Mouse (Mus musculus) myocyte (in vitro differentiated cells): Measurements from ENCODE around the gene Man2a1. TPM values are rescaled to one million over a fixed set of nuclear protein-coding genes. Genes with fewer than 3 reads are reported as not detected.

Source experiments
- H3K27me3 ChIP-seq: one replicate; pipeline ENCODE4 v1.6.1; 2011; ENCODE audit not compliant: control insufficient read depth, insufficient read depth, insufficient read length
- H3K36me3 ChIP-seq: one replicate; pipeline ENCODE4 v1.6.1; 2011; ENCODE audit not compliant: control insufficient read depth, insufficient read depth
- H3K4me2 ChIP-seq: one replicate; pipeline ENCODE4 v1.6.1; 2011; ENCODE audit warnings: low read depth, control low read depth
- H3K4me3 ChIP-seq: one replicate; pipeline ENCODE4 v1.5.1; 2011; ENCODE audit warnings: mild to moderate bottlenecking, control low read depth, moderate library complexity
- H3K79me2 ChIP-seq: one replicate; pipeline ENCODE4 v1.6.1; 2011; ENCODE audit not compliant: control insufficient read depth, insufficient read depth
- H3ac ChIP-seq: one replicate; pipeline ENCODE4 v1.6.1; 2011; ENCODE audit not compliant: control insufficient read depth, insufficient read length
- CEBPB ChIP-seq: IDR thresholded peaks from 2 replicates; pipeline ENCODE4 v1.6.1; 2011; ENCODE audit warnings: mild to moderate bottlenecking, moderate library complexity; ENCODE audit not compliant: poor library complexity, insufficient read depth, severe bottlenecking
- E2F4 ChIP-seq: IDR thresholded peaks from one replicate; pipeline ENCODE4 v1.6.1; 2011; ENCODE audit warnings: mild to moderate bottlenecking, control low read depth, moderate library complexity; ENCODE audit not compliant: insufficient read depth
- MAX ChIP-seq: IDR thresholded peaks from one replicate; pipeline ENCODE4 v1.6.1; 2011; ENCODE audit warnings: low read depth, mild to moderate bottlenecking, control low read depth
- MYOD1 ChIP-seq, 3 experiments: IDR thresholded peaks; one replicate each; pipeline ENCODE4 v1.6.1; 2011; ENCODE audit warnings: control low read depth in 2 of 3, low read depth in 2 of 3, mild to moderate bottlenecking in 2 of 3, moderate library complexity in 1 of 3; ENCODE audit not compliant: insufficient read length in 2 of 3, control insufficient read depth in 1 of 3
- MYOG ChIP-seq, 3 experiments: IDR thresholded peaks; one replicate each; pipeline ENCODE4 v1.6.1; 2011; ENCODE audit warnings: control low read depth in 2 of 3, low read depth in 2 of 3, mild to moderate bottlenecking in 2 of 3; ENCODE audit not compliant: insufficient read length in 2 of 3, control insufficient read depth in 1 of 3, insufficient read depth in 1 of 3
- POLR2A ChIP-seq: IDR thresholded peaks from one replicate; pipeline ENCODE4 v1.6.1; 2011; ENCODE audit warnings: low read depth, mild to moderate bottlenecking, control low read depth, moderate library complexity; ENCODE audit not compliant: insufficient read length
- POLR2AphosphoS2 ChIP-seq: IDR thresholded peaks from one replicate; pipeline ENCODE4 v1.6.1; 2011; ENCODE audit warnings: low read depth, control low read depth; ENCODE audit not compliant: insufficient read length
- REST ChIP-seq: IDR thresholded peaks from one replicate; pipeline ENCODE4 v1.6.1; 2011; ENCODE audit warnings: mild to moderate bottlenecking, control low read depth, moderate library complexity; ENCODE audit not compliant: insufficient read depth, insufficient read length
- SRF ChIP-seq: IDR thresholded peaks from one replicate; pipeline ENCODE4 v1.6.1; 2011; ENCODE audit warnings: low read depth; ENCODE audit not compliant: control insufficient read depth, insufficient read length
- TCF12 ChIP-seq: IDR thresholded peaks from one replicate; pipeline ENCODE4 v1.6.1; 2011; ENCODE audit warnings: mild to moderate bottlenecking, control low read depth; ENCODE audit not compliant: poor library complexity, insufficient read depth, severe bottlenecking
- TCF3 ChIP-seq: IDR thresholded peaks from one replicate; pipeline ENCODE4 v1.6.1; 2011; ENCODE audit warnings: low read depth, control low read depth; ENCODE audit not compliant: insufficient read length
- USF1 ChIP-seq: IDR thresholded peaks from one replicate; pipeline ENCODE4 v1.6.1; 2011; ENCODE audit warnings: low read depth, mild to moderate bottlenecking, control low read depth, moderate library complexity
- polyA plus RNA-seq: library from polyadenylated mRNA; unstranded; fragments of >200 nt; fragmentation: generic; extraction: Trizol; gene quantifications from one replicate; pipeline ENCODE4 v1.2.1, GENCODE M21; 2012; ENCODE audit warnings: missing spikeins

Gene Man2a1
- polyA plus RNA-seq, 1 experiment = 8.6 TPM

DNA sequence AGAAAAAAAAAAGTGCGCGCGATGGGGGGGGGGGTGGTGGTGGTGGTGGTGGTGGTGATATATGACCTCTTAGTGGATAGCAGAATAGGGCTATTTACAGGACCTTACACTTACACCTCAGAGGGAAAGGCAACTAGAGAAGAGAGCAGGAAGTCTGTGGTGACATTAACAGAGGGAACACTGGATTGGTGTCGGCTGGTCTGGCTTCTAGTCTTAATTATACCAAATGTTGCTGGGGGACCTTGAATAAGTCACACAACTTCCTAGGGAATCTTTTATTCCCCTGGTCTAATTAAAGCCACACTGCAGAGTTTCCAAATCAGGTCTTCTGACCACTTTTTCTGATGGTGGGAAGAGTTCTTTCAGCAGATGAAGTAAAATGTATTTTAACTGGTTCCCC lies 163.0 kb downstream of the Man2a1 start:
- H3K36me3 ChIP-seq = no peaks in the 10 kb centered on the region
- H3K79me2 ChIP-seq = no peaks in the 10 kb centered on the region
- no peaks in the 10 kb centered on the region for H3K27me3 ChIP-seq
- no peak overlapping the region for H3K4me3 ChIP-seq
- no peak overlapping the region for H3ac ChIP-seq
- no peak for TF ChIP-seq USF1
- no peak for TF ChIP-seq E2F4
- TF ChIP-seq POLR2A = no peak
- H3K4me2 ChIP-seq = no peak overlapping the region

DNA sequence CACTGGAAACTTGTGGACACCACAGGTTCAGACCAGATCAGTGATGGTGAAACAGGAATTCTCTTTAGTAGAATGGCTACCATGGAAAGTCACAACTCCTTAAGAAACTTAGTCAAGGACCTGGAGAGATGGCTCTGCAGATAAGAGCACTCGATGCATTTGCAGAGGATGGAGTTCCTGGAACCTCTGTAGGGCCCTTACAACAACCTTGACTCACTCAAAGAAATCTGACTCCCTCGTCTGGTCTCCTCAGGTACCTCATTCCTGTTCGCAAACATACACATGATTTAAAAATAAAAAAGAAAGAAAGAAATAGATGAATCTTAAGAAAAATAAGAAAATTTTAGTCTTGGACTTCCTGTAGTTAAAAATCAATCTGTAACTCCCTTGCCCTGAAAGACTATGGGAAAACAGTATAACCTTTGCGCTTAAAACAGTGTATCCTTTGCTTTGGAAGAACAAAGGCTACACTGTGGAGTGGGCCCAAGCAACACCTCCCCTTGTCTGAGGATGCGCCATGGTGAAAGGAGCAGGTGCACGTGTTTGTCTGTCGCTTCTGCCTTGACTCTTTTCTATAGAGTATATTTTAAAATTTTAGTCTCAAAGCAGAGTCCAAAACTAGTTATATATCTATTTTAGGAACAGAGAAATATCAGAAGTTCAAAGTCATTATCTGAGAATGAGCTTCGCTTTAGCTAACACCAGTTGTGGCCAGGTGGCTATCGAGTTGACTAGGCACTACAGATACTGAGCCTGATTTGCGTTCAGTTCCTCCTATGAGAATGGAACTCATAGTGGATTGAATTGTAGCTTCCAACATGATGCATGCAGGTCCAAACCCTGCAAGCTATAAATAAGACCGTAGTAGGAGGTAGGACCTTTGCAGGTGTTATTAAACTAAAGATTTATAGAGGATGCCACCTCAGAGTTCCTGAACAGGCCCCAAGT lies 163.9 kb downstream of the Man2a1 start:
- H3K79me2 ChIP-seq = no peaks in the 10 kb centered on the region
- no peak for TF ChIP-seq TCF12
- no peak for TF ChIP-seq E2F4
- TF ChIP-seq CEBPB = no peak
- no peak for TF ChIP-seq USF1
- TF ChIP-seq MYOG (IDR thresholded peaks at IDR 0.05; ENCODE audit: control insufficient read depth in 1 of 3, insufficient read depth in 1 of 3, insufficient read length in 2 of 3, low read depth in 2 of 3) = no peak
- TF ChIP-seq MAX = no peak
- no peak for TF ChIP-seq TCF3
- H3K4me3 ChIP-seq = no peak overlapping the region
- H3ac ChIP-seq = no peak overlapping the region
- H3K36me3 ChIP-seq = no peaks in the 10 kb centered on the region
- peak overlapping the region; percentile 81 for H3K4me2 ChIP-seq
- no peaks in the 10 kb centered on the region for H3K27me3 ChIP-seq

DNA sequence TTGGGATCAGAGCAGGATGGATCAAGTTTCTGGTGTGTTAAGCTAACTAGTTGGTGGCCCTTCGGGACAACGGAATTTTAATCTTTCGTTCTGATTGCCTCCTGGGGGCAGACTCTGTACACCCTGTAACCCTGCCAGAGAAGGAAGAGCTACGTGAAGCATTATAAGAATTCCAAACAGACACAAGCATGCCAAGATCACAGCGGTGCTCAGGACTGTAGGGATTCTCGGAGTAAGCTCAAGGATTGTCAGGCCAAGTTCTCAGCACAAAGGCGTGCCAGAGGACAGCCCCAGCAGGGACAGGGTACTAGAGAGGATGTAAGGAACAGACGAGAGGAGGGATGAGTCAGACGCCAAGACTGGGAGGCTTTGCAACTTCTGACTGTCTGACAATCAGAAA lies 164.8 kb downstream of the Man2a1 start:
- no peak for TF ChIP-seq CEBPB
- TF ChIP-seq POLR2A = no peak
- TF ChIP-seq E2F4 = no peak
- no peak for TF ChIP-seq USF1
- TF ChIP-seq MAX = no peak
- no peak for TF ChIP-seq TCF3
- no peak for TF ChIP-seq POLR2AphosphoS2
- TF ChIP-seq REST = no peak
- TF ChIP-seq MYOG (IDR thresholded peaks at IDR 0.05; ENCODE audit: control insufficient read depth in 1 of 3, insufficient read depth in 1 of 3, insufficient read length in 2 of 3, low read depth in 2 of 3) = no peak
- TF ChIP-seq TCF12 = no peak
- TF ChIP-seq MYOD1 (IDR thresholded peaks at IDR 0.05; ENCODE audit: control insufficient read depth in 1 of 3, insufficient read length in 2 of 3, low read depth in 2 of 3) = no peak
- TF ChIP-seq SRF = no peak
- no peaks in the 10 kb centered on the region for H3K36me3 ChIP-seq
- no peak overlapping the region for H3K4me3 ChIP-seq
- H3K79me2 ChIP-seq = no peaks in the 10 kb centered on the region
- H3ac ChIP-seq = no peak overlapping the region
- peak overlapping the region; percentile 81 for H3K4me2 ChIP-seq
- no peaks in the 10 kb centered on the region for H3K27me3 ChIP-seq

DNA sequence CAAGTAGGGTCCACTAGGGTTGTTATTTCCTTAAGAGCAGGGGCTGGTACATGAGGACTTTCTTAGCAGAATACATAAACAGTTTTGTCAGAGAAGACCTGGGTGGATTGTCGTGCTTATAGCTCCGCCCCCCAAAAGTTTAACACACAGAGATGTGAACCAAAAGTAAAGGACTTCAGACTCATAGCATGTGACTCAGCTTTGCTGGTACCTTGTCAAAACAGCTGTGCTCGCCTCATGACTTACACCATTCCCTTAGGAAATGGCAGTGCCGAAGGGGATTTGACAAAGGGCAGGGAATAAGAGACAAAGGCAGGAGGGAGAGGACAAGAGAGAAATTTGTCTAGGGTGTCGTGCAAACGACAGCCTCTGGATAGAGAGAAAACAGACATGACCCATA lies 166.0 kb downstream of the Man2a1 start:
- no peaks in the 10 kb centered on the region for H3K27me3 ChIP-seq
- H3K4me2 ChIP-seq = peak overlapping the region; percentile 81
- no peak for TF ChIP-seq MYOG (IDR thresholded peaks at IDR 0.05; ENCODE audit: control insufficient read depth in 1 of 3, insufficient read depth in 1 of 3, insufficient read length in 2 of 3, low read depth in 2 of 3)
- TF ChIP-seq TCF3 = no peak
- TF ChIP-seq MAX = no peak
- TF ChIP-seq SRF = no peak
- TF ChIP-seq POLR2AphosphoS2 = no peak
- TF ChIP-seq USF1 = peak; percentile 42
- no peak for TF ChIP-seq TCF12
- no peak for TF ChIP-seq E2F4
- TF ChIP-seq MYOD1 (IDR thresholded peaks at IDR 0.05; ENCODE audit: control insufficient read depth in 1 of 3, insufficient read length in 2 of 3, low read depth in 2 of 3) = peak in 2 of 3 experiments; percentile 22 to 36
- no peak for TF ChIP-seq CEBPB
- no peak for TF ChIP-seq REST
- no peak for TF ChIP-seq POLR2A
- no peaks in the 10 kb centered on the region for H3K36me3 ChIP-seq
- H3ac ChIP-seq = no peak overlapping the region
- H3K79me2 ChIP-seq = no peaks in the 10 kb centered on the region
- no peak overlapping the region for H3K4me3 ChIP-seq

DNA sequence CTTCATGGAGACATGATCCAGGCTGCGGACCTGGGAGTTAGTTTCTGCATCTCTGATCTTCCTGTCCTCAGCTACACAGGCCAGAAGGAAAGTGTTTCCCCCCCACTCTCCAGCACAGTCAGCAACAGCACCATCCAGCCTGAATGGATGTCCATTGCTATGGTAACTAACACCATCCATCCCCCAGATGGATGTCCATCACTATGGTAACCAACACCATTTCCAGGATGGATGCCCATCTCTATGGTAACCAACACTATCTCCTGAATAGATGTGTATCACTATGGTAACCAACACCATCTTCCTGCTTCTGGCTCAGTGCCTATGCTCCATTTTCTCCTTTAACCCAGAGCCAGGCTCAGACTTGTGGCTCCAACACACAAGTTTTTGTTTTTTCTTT lies 169.7 kb downstream of the Man2a1 start:
- Histone ChIP-seq H3K4me2 (no peak overlapping the region), H3K36me3 (no peaks in the 10 kb centered on the region), H3K4me3 (no peak overlapping the region), H3ac (no peak overlapping the region), H3K79me2 (no peaks in the 10 kb centered on the region), H3K27me3 (no peaks in the 10 kb centered on the region)
- TF ChIP-seq CEBPB (no peak), MYOD1 (IDR thresholded peaks at IDR 0.05; ENCODE audit: control insufficient read depth in 1 of 3, insufficient read length in 2 of 3, low read depth in 2 of 3) (no peak), TCF3 (no peak), E2F4 (no peak), POLR2AphosphoS2 (no peak), MAX (no peak), REST (no peak), TCF12 (no peak), USF1 (no peak), POLR2A (no peak), SRF (no peak), MYOG (IDR thresholded peaks at IDR 0.05; ENCODE audit: control insufficient read depth in 1 of 3, insufficient read depth in 1 of 3, insufficient read length in 2 of 3, low read depth in 2 of 3) (no peak)
